Mouse (Mus musculus): Measurements from ENCODE around the gene Elovl1.

- TF ChIP-seq CTCF (IDR thresholded peaks at IDR 0.05; ENCODE audit: low read depth) = no peak
- TF ChIP-seq EP300 (IDR thresholded peaks at IDR 0.05; ENCODE audit: low read depth) = no peak
Measured at GRCm38 (mm10) chr4:118437829-118438253, 9.9 kb downstream of the Elovl1 start.

All from liver, postnatal 0 days (tissue).